ENCODE assay signal across 9 mouse cellular contexts in the genomic region with DNA sequence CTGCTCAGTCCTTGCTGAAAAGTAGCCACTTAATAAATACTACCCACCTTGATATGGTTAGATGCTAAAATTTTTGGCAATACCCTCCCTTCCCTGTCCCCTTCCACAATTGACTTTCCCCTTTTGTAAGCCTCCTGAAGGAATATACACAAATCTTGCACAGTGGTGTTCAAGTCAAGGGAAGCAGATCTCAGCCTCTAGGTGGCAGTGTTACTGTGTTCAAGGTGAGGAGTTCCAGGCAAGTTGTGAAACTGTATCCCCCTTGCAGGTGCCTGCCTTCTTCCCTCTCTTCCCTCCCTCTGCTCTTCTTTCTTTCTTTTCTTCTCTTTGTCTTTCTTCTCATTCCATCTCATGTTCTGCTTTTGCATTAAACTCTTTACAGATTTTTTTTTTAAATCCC.
A peak's percentile ranks its signal among the peaks of the same experiment; 100 is the strongest.
DNase-seq lines count a peak whose midpoint lies in the region; ATAC-seq and TF ChIP-seq lines count a peak whose summit lies in the region.
"Had no signal": no experiment of that assay in that cellular context is flagged by ENCODE, and none has a peak within 500 bp of the region (broad histone marks: within the 10 kb centered on the region; RNA-seq: fewer than 3 reads in every experiment).

No protein-coding gene starts in this region.

- no peaks in the 10 kb centered on the region for H3K79me2 ChIP-seq in heart, adult 2 months (replicated peaks; ENCODE audit: control insufficient read depth, insufficient read depth, low read length)

- H3K27me3 ChIP-seq in heart, adult 2 months (ENCODE audit: control insufficient read depth, insufficient read depth, low read length) = no peaks in the 10 kb centered on the region
- no peaks in the 10 kb centered on the region for H3K27me3 ChIP-seq in heart, embryonic 12.5 days (replicated peaks)
- no peaks in the 10 kb centered on the region for H3K27me3 ChIP-seq in hindbrain, embryonic 10.5 days (ENCODE audit: insufficient read depth, poor library complexity, severe bottlenecking)
- H3K27me3 ChIP-seq in midbrain, embryonic 13.5 days = no peaks in the 10 kb centered on the region

- H3K27ac ChIP-seq in heart, adult 2 months = no peak overlapping the region
- H3K27ac ChIP-seq in heart, embryonic 12.5 days (ENCODE audit: poor library complexity, severe bottlenecking) = no peak overlapping the region
- H3K27ac ChIP-seq in hindbrain, embryonic 10.5 days = no peak overlapping the region
- H3K27ac ChIP-seq in midbrain, embryonic 13.5 days = no peak overlapping the region

- peak; percentile 67 for TF ChIP-seq CTCF in heart, adult 2 months (IDR thresholded peaks at IDR 0.05)

- TF ChIP-seq POLR2A in heart, adult 2 months (IDR thresholded peaks at IDR 0.05; ENCODE audit: insufficient read depth, low read depth, low read length) = no peak

- no peak overlapping the region for H3K4me3 ChIP-seq in heart, adult 2 months
- no peak overlapping the region for H3K4me3 ChIP-seq in heart, embryonic 12.5 days
- no peak overlapping the region for H3K4me3 ChIP-seq in hindbrain, embryonic 10.5 days
- H3K4me3 ChIP-seq in midbrain, embryonic 13.5 days (replicated peaks) = no peak overlapping the region

- no peak overlapping the region for H3K9ac ChIP-seq in heart, adult 2 months (ENCODE audit: low read depth, low read length)
- no peak overlapping the region for H3K9ac ChIP-seq in heart, embryonic 12.5 days
- no peak overlapping the region for H3K9ac ChIP-seq in midbrain, embryonic 13.5 days (replicated peaks)

- TF ChIP-seq EP300 in heart, adult 2 months (IDR thresholded peaks at IDR 0.05; ENCODE audit: insufficient read depth, low read depth, low read length) = no peak

- no peak overlapping the region for H3K4me2 ChIP-seq in heart, embryonic 12.5 days
- no peak overlapping the region for H3K4me2 ChIP-seq in midbrain, embryonic 13.5 days (replicated peaks)

- intact Hi-C loops in heart, adult 2 months (cut with DNase I) = loop anchor here (10.0 kb wide), 1 partner anchor 909 kb away; no protein-coding TSS in a partner anchor

- DNase-seq in heart, adult 2 months = no peak
- peak; percentile 61 for DNase-seq in adrenal gland, postnatal 10 days
- DNase-seq in embryo, embryonic 9.5 days (ENCODE audit: extremely low spot score) = peak; percentile 60
- DNase-seq in hindbrain, embryonic 10.5 days (ENCODE audit: low spot score) = peak; percentile 56
- peak; percentile 72 for DNase-seq in left cerebral cortex, adult 11 months (ENCODE audit: low spot score)

- H3K4me1 ChIP-seq in heart, adult 2 months (ENCODE audit: control insufficient read depth, insufficient read depth, low read length) = no peaks in the 10 kb centered on the region
- H3K4me1 ChIP-seq in heart, embryonic 12.5 days (replicated peaks) = no peaks in the 10 kb centered on the region
- no peaks in the 10 kb centered on the region for H3K4me1 ChIP-seq in hindbrain, embryonic 10.5 days (replicated peaks)
- peaks cover 8% of the 10 kb centered on the region for H3K4me1 ChIP-seq in midbrain, embryonic 13.5 days (replicated peaks)

- H3K9me3 ChIP-seq in heart, embryonic 12.5 days (replicated peaks) = peaks cover 3% of the 10 kb centered on the region; the same call in 1 of the 2 replicates
- H3K9me3 ChIP-seq in hindbrain, embryonic 10.5 days = no peaks in the 10 kb centered on the region
- no peaks in the 10 kb centered on the region for H3K9me3 ChIP-seq in midbrain, embryonic 13.5 days

- no peaks in the 10 kb centered on the region for H3K36me3 ChIP-seq in heart, adult 2 months (ENCODE audit: control insufficient read depth, insufficient read depth, low read length)
- H3K36me3 ChIP-seq in heart, embryonic 12.5 days = no peaks in the 10 kb centered on the region
- no peaks in the 10 kb centered on the region for H3K36me3 ChIP-seq in hindbrain, embryonic 10.5 days
- H3K36me3 ChIP-seq in midbrain, embryonic 13.5 days = no peaks in the 10 kb centered on the region
- H3K36me3 ChIP-seq: G1E had no signal

- ATAC-seq in heart, embryonic 12.5 days (ENCODE audit: insufficient number of reproducible peaks, low FRiP score) = no peak
- ATAC-seq in midbrain, embryonic 13.5 days = peak; percentile 78
- no peak for ATAC-seq in inflammation-experienced regulatory T-cells, adult 6 months

Comparison
In these comparisons a context has a peak if more than half of its experiments do, and no peak if none do; other contexts are left out.
1. DNase-seq: peak in adrenal gland, postnatal 10 days (single experiment), embryo, embryonic 9.5 days (single experiment), hindbrain, embryonic 10.5 days (single experiment) and left cerebral cortex, adult 11 months (single experiment); none in heart, adult 2 months (0 of 2).